Mouse (Mus musculus): ENCODE results near the gene Spryd3. TPM values are rescaled to one million over a fixed set of nuclear protein-coding genes. Genes with fewer than 3 reads are reported as not detected.
"Not testable (repeated sequence)": the region's sequence is repeated elsewhere in the genome, so short reads cannot be mapped to it uniquely, and the experiment has no call there.

Spryd3 gene
- polyA plus RNA-seq, 1 experiment from 2014 or later, result 10.1 TPM

GRCm38 (mm10) chr15:102173581-102173980 is 37.5 kb upstream of the Spryd3 start:
- H3K9ac ChIP-seq (ENCODE audit: low read depth, low read length), result no peak overlapping the region
- ATAC-seq (ENCODE audit: low FRiP score) (no peak), DNase-seq (ENCODE audit: low spot score) (no peak)
- no peak overlapping the region for H3K4me3 ChIP-seq (ENCODE audit: low read depth, low read length)
- WGBS, result 94% methylated on average over 3 of the region's 3 CpGs
- no peak overlapping the region for H3K4me2 ChIP-seq (replicated peaks; ENCODE audit: low read depth, low read length)
- H3K27ac ChIP-seq (ENCODE audit: low read depth, low read length), result no peak overlapping the region
- no peaks in the 10 kb centered on the region for H3K4me1 ChIP-seq (replicated peaks; ENCODE audit: control insufficient read depth, insufficient read depth, low read length)
- no peaks in the 10 kb centered on the region for H3K9me3 ChIP-seq (ENCODE audit: control insufficient read depth, low read length)
- H3K36me3 ChIP-seq (ENCODE audit: control insufficient read depth, insufficient read depth, low read length), result no peaks in the 10 kb centered on the region
- H3K27me3 ChIP-seq (ENCODE audit: control insufficient read depth, insufficient read depth, low read length), result no peaks in the 10 kb centered on the region

- no peaks in the 10 kb centered on the region for H3K9me3 ChIP-seq (ENCODE audit: control insufficient read depth, low read length)
- H3K4me3 ChIP-seq (ENCODE audit: low read depth, low read length), result no peak overlapping the region
- H3K9ac ChIP-seq (ENCODE audit: low read depth, low read length), result no peak overlapping the region
- H3K4me2 ChIP-seq (replicated peaks; ENCODE audit: low read depth, low read length), result no peak overlapping the region
- no peak for ATAC-seq (ENCODE audit: low FRiP score)
- no peaks in the 10 kb centered on the region for H3K36me3 ChIP-seq (ENCODE audit: control insufficient read depth, insufficient read depth, low read length)
- H3K27ac ChIP-seq (ENCODE audit: low read depth, low read length), result no peak overlapping the region
- WGBS, result 68% methylated on average over 2 of the region's 2 CpGs
- no peaks in the 10 kb centered on the region for H3K27me3 ChIP-seq (ENCODE audit: control insufficient read depth, insufficient read depth, low read length)
- no peak for DNase-seq (ENCODE audit: low spot score)
- H3K4me1 ChIP-seq (replicated peaks; ENCODE audit: control insufficient read depth, insufficient read depth, low read length), result no peaks in the 10 kb centered on the region
Measured at GRCm38 (mm10) chr15:102169064-102169463, 33.0 kb upstream of the Spryd3 start.

- no peaks in the 10 kb centered on the region for H3K27me3 ChIP-seq (ENCODE audit: control insufficient read depth, insufficient read depth, low read length)
- H3K4me3 ChIP-seq (ENCODE audit: low read depth, low read length), result no peak overlapping the region
- no peaks in the 10 kb centered on the region for H3K4me1 ChIP-seq (replicated peaks; ENCODE audit: control insufficient read depth, insufficient read depth, low read length)
- H3K9me3 ChIP-seq (ENCODE audit: control insufficient read depth, low read length), result no peaks in the 10 kb centered on the region
- WGBS, result 56% methylated on average over 6 of the region's 6 CpGs
- no peak overlapping the region for H3K27ac ChIP-seq (ENCODE audit: low read depth, low read length)
- H3K36me3 ChIP-seq (ENCODE audit: control insufficient read depth, insufficient read depth, low read length), result no peaks in the 10 kb centered on the region
- ATAC-seq (ENCODE audit: low FRiP score) (no peak), DNase-seq (ENCODE audit: low spot score) (no peak)
- H3K4me2 ChIP-seq (replicated peaks; ENCODE audit: low read depth, low read length), result no peak overlapping the region
- no peak overlapping the region for H3K9ac ChIP-seq (ENCODE audit: low read depth, low read length)
Measured at GRCm38 (mm10) chr15:102167620-102168021, 31.6 kb upstream of the Spryd3 start.

- no peak for ATAC-seq (ENCODE audit: low FRiP score)
- Histone ChIP-seq H3K4me2 (replicated peaks; ENCODE audit: low read depth, low read length) (no peak overlapping the region), H3K4me1 (replicated peaks; ENCODE audit: control insufficient read depth, insufficient read depth, low read length) (no peaks in the 10 kb centered on the region), H3K36me3 (ENCODE audit: control insufficient read depth, insufficient read depth, low read length) (no peaks in the 10 kb centered on the region), H3K4me3 (ENCODE audit: low read depth, low read length) (no peak overlapping the region), H3K9ac (ENCODE audit: low read depth, low read length) (no peak overlapping the region), H3K27me3 (ENCODE audit: control insufficient read depth, insufficient read depth, low read length) (no peaks in the 10 kb centered on the region), H3K27ac (ENCODE audit: low read depth, low read length) (no peak overlapping the region), H3K9me3 (ENCODE audit: control insufficient read depth, low read length) (no peaks in the 10 kb centered on the region)
- WGBS, result 60% methylated on average over 6 of the region's 6 CpGs
- no peak for DNase-seq (ENCODE audit: low spot score)
Measured at GRCm38 (mm10) chr15:102165468-102166100, 29.6 kb upstream of the Spryd3 start.

- ATAC-seq (ENCODE audit: low FRiP score), result no peak
- H3K4me3 ChIP-seq (ENCODE audit: low read depth, low read length), result no peak overlapping the region
- 68% methylated on average over 3 of the region's 3 CpGs for WGBS
Measured at GRCm38 (mm10) chr15:102163900-102164693, 28.1 kb upstream of the Spryd3 start.

GRCm38 (mm10) chr15:102160415-102161060 is 24.5 kb upstream of the Spryd3 start:
- H3K4me1 ChIP-seq (replicated peaks; ENCODE audit: control insufficient read depth, insufficient read depth, low read length), result no peaks in the 10 kb centered on the region
- ATAC-seq (ENCODE audit: low FRiP score) (no peak), DNase-seq (ENCODE audit: low spot score) (no peak)
- no peaks in the 10 kb centered on the region for H3K9me3 ChIP-seq (ENCODE audit: control insufficient read depth, low read length)
- H3K36me3 ChIP-seq (ENCODE audit: control insufficient read depth, insufficient read depth, low read length), result no peaks in the 10 kb centered on the region
- H3K27ac ChIP-seq (ENCODE audit: low read depth, low read length), result no peak overlapping the region
- H3K4me3 ChIP-seq (ENCODE audit: low read depth, low read length), result no peak overlapping the region
- H3K27me3 ChIP-seq (ENCODE audit: control insufficient read depth, insufficient read depth, low read length), result no peaks in the 10 kb centered on the region
- WGBS, result 63% methylated on average over 27 of the region's 27 CpGs
- H3K4me2 ChIP-seq (replicated peaks; ENCODE audit: low read depth, low read length), result no peak overlapping the region
- H3K9ac ChIP-seq (ENCODE audit: low read depth, low read length), result no peak overlapping the region

More at GRCm38 (mm10) chr15:102163900-102164693, 28.1 kb upstream of the Spryd3 start:
- DNase-seq (ENCODE audit: low spot score), result no peak
- Histone ChIP-seq H3K9ac (ENCODE audit: low read depth, low read length) (no peak overlapping the region), H3K36me3 (ENCODE audit: control insufficient read depth, insufficient read depth, low read length) (no peaks in the 10 kb centered on the region), H3K4me2 (replicated peaks; ENCODE audit: low read depth, low read length) (no peak overlapping the region), H3K27ac (ENCODE audit: low read depth, low read length) (no peak overlapping the region), H3K27me3 (ENCODE audit: control insufficient read depth, insufficient read depth, low read length) (no peaks in the 10 kb centered on the region), H3K9me3 (ENCODE audit: control insufficient read depth, low read length) (no peaks in the 10 kb centered on the region), H3K4me1 (replicated peaks; ENCODE audit: control insufficient read depth, insufficient read depth, low read length) (no peaks in the 10 kb centered on the region)

GRCm38 (mm10) chr15:102156836-102157235 is 20.8 kb upstream of the Spryd3 start:
- DNase-seq (ENCODE audit: low spot score), result peak; percentile 51
- H3K4me3 ChIP-seq (ENCODE audit: low read depth, low read length), result no peak overlapping the region
- H3K27me3 ChIP-seq (ENCODE audit: control insufficient read depth, insufficient read depth, low read length), result no peaks in the 10 kb centered on the region
- H3K9ac ChIP-seq (ENCODE audit: low read depth, low read length), result no peak overlapping the region
- H3K36me3 ChIP-seq (ENCODE audit: control insufficient read depth, insufficient read depth, low read length), result no peaks in the 10 kb centered on the region
- 0 out of 2 replicates have a peak overlapping the region, but pooled peaks have one; percentile 12 for H3K4me2 ChIP-seq (replicated peaks; ENCODE audit: low read depth, low read length)
- no peaks in the 10 kb centered on the region; the same call in 1 of the 2 replicates for H3K4me1 ChIP-seq (replicated peaks; ENCODE audit: control insufficient read depth, insufficient read depth, low read length)
- peak; percentile 49; the same call in 1 of the 2 replicates for ATAC-seq (ENCODE audit: low FRiP score)
- whole genome bisulfite sequencing, result 30% methylated on average over 20 of the region's 20 CpGs
- no peaks in the 10 kb centered on the region for H3K9me3 ChIP-seq (ENCODE audit: control insufficient read depth, low read length)
- H3K27ac ChIP-seq (ENCODE audit: low read depth, low read length), result no peak overlapping the region

GRCm38 (mm10) chr15:102155006-102155405 is 19.0 kb upstream of the Spryd3 start:
- H3K27ac ChIP-seq (ENCODE audit: low read depth, low read length), result not testable (repeated sequence)

More at GRCm38 (mm10) chr15:102155006-102155405, 19.0 kb upstream of the Spryd3 start:
- 94% methylated on average over 6 of the region's 6 CpGs for WGBS
- H3K27me3 ChIP-seq (ENCODE audit: control insufficient read depth, insufficient read depth, low read length); ATAC-seq (ENCODE audit: low FRiP score); H3K4me1 ChIP-seq (replicated peaks; ENCODE audit: control insufficient read depth, insufficient read depth, low read length); H3K4me2 ChIP-seq (replicated peaks; ENCODE audit: low read depth, low read length); H3K36me3 ChIP-seq (ENCODE audit: control insufficient read depth, insufficient read depth, low read length); H3K4me3 ChIP-seq (ENCODE audit: low read depth, low read length); DNase-seq (ENCODE audit: low spot score); H3K9me3 ChIP-seq (ENCODE audit: control insufficient read depth, low read length); H3K9ac ChIP-seq (ENCODE audit: low read depth, low read length): not testable (repeated sequence)
